Mouse (Mus musculus): ENCODE measurements around the gene Agbl3. TPM values are rescaled to one million over a fixed set of nuclear protein-coding genes. Genes with fewer than 3 reads are reported as not detected.
A peak's percentile ranks its signal among the peaks of the same experiment; 100 is the strongest.

The Agbl3 gene
- polyA plus RNA-seq, 1 experiment = 0.57 TPM

DNA sequence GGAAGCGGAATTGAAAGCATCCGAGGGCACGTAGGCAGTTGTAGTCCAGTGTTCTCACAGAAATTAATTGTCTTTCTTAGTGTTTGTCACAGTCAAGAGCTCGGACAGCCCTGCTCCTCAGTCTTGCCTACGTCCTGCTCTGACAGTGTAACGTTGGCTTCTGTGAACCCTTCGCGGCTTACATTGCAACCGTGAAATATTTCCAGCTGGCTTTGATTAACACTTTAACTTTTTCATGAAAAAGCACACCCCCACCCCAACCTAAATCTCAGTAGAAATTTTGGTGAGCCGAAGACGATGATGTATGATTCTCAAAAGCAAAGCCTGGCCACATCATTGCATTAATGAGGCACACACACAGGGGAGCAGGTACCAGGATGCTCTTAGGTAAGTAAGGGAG, 31.7 kb upstream of the Agbl3 start:
- Histone ChIP-seq H3K4me1 (ENCODE audit: control insufficient read depth, insufficient read depth, insufficient read length, low read length) (no peaks in the 10 kb centered on the region; the same call in 1 of the 2 replicates), H3K27me3 (ENCODE audit: control insufficient read depth, insufficient read depth, low read length) (no peaks in the 10 kb centered on the region), H3K4me3 (ENCODE audit: low read depth, low read length) (no peak overlapping the region), H3K36me3 (ENCODE audit: control insufficient read depth, insufficient read depth, low read length) (no peaks in the 10 kb centered on the region), H3K27ac (ENCODE audit: insufficient read depth, low read depth, low read length) (no peak overlapping the region)
- TF ChIP-seq POLR2A (IDR thresholded peaks at IDR 0.05; ENCODE audit: low read depth, low read length) (no peak), CTCF (IDR thresholded peaks at IDR 0.05; ENCODE audit: extremely low read depth, insufficient read length, insufficient replicate concordance, low read depth, low read length) (no peak)
- WGBS = 91% methylated on average over 11 of the region's 11 CpGs

DNA sequence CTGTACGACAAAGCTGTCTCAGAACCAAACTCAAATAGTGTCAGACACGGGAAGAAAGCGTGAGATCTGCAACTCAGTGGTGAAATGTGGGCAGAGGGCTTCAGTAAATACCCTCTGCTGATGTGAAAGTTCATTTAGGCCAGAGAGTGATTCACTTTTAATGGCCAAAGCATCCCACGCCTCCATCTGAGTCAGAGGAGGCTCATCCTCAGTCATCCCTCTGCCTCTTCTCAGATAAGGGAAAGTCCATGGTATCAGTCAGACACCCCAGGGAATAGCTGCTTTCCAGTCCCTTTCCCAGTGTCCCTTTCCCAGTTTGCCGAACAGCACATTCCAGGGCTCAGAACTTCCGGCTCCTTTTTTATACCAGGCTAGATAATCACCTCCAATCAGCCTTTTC, 30.7 kb upstream of the Agbl3 start:
- Histone ChIP-seq H3K27me3 (ENCODE audit: control insufficient read depth, insufficient read depth, low read length) (no peaks in the 10 kb centered on the region), H3K36me3 (ENCODE audit: control insufficient read depth, insufficient read depth, low read length) (no peaks in the 10 kb centered on the region), H3K27ac (ENCODE audit: insufficient read depth, low read depth, low read length) (no peak overlapping the region), H3K4me1 (ENCODE audit: control insufficient read depth, insufficient read depth, insufficient read length, low read length) (no peaks in the 10 kb centered on the region; the same call in 1 of the 2 replicates), H3K4me3 (ENCODE audit: low read depth, low read length) (no peak overlapping the region)
- no peak for TF ChIP-seq POLR2A (IDR thresholded peaks at IDR 0.05; ENCODE audit: low read depth, low read length)
- no peak for TF ChIP-seq CTCF (IDR thresholded peaks at IDR 0.05; ENCODE audit: extremely low read depth, insufficient read length, insufficient replicate concordance, low read depth, low read length)
- WGBS = 69% methylated on average over 6 of the region's 6 CpGs

DNA sequence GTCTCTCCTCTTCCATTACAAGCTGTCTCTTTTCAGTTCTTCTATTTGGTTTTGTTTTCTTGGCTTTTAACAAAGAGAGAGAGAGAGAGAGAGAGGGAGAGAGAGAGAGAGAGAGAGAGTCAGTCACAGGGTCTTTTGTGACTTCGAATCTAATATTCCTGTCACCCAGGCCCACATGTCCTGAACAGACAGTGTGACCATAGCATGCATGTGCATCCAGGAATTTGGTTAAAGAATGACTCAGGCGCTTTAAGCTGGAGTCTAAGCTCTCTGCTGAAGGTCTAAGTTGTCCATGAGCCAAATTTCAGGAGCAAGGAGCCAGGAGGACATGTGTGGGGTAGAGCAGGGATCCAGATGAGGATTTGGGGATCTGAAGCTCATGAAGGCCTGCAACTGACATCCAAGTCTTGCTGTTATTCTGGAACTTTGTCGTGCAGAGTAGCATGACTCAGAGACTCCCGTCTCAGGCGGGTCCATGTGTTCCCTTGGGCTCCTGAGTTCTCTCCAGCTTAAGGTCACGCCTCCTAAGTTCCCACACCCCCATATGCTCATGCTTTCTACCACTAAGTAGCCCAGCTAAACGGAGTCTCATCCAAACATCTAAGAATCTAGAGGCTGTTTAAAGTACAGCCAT, 29.6 kb upstream of the Agbl3 start:
- Histone ChIP-seq H3K4me3 (ENCODE audit: low read depth, low read length) (no peak overlapping the region), H3K4me1 (ENCODE audit: control insufficient read depth, insufficient read depth, insufficient read length, low read length) (no peaks in the 10 kb centered on the region; the same call in 1 of the 2 replicates), H3K36me3 (ENCODE audit: control insufficient read depth, insufficient read depth, low read length) (no peaks in the 10 kb centered on the region), H3K27me3 (ENCODE audit: control insufficient read depth, insufficient read depth, low read length) (no peaks in the 10 kb centered on the region), H3K27ac (ENCODE audit: insufficient read depth, low read depth, low read length) (no peak overlapping the region; the same call in 1 of the 2 replicates)
- TF ChIP-seq POLR2A (IDR thresholded peaks at IDR 0.05; ENCODE audit: low read depth, low read length) (no peak), CTCF (IDR thresholded peaks at IDR 0.05; ENCODE audit: extremely low read depth, insufficient read length, insufficient replicate concordance, low read depth, low read length) (no peak)
- WGBS = 64% methylated on average over 7 of the region's 7 CpGs

DNA sequence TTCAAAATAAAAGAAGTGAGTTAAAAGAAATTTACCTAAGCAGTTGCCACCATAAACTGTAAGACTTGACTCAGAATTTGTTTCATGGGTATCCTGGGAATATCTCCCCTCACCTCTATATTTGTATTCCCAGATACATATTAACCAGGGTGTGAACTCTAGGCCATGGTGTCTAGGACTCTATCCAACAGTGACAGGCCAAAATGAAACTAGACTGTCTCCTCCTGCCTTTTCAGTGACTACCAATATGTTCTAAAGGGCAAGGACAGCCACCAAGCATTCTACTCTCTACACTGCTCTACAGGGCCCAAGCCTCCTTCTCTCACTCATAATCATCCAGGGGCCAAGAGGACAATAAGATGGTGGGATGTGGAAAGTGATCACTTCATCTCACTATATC, 28.6 kb upstream of the Agbl3 start:
- H3K4me3 ChIP-seq (ENCODE audit: low read depth, low read length) = no peak overlapping the region
- no peak overlapping the region for H3K27ac ChIP-seq (ENCODE audit: insufficient read depth, low read depth, low read length)
- H3K4me1 ChIP-seq (ENCODE audit: control insufficient read depth, insufficient read depth, insufficient read length, low read length) = no peaks in the 10 kb centered on the region; the same call in 1 of the 2 replicates
- TF ChIP-seq POLR2A (IDR thresholded peaks at IDR 0.05; ENCODE audit: low read depth, low read length) (no peak), CTCF (IDR thresholded peaks at IDR 0.05; ENCODE audit: extremely low read depth, insufficient read length, insufficient replicate concordance, low read depth, low read length) (no peak)
- H3K27me3 ChIP-seq (ENCODE audit: control insufficient read depth, insufficient read depth, low read length) = no peaks in the 10 kb centered on the region
- H3K36me3 ChIP-seq (ENCODE audit: control insufficient read depth, insufficient read depth, low read length) = no peaks in the 10 kb centered on the region

DNA sequence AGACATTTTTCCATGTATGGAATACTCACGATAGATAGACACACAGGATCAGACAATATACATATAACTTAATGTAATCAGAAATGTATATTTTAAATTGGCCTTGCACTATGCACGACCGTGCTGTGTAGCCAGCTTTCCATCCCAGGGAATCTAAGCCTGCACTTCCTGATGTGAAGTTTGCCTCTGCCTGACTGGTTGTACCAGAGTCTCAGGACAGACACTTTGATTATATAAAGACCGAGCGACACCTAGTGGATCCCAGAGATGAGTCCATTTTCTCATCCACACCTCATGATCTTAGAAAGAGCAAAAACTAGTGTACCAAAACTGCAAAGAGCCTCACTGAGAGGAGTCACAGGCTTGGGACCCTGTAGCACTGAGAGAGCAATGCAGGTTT, 25.8 kb upstream of the Agbl3 start:
- Histone ChIP-seq H3K27me3 (ENCODE audit: control insufficient read depth, insufficient read depth, low read length) (no peaks in the 10 kb centered on the region), H3K4me3 (ENCODE audit: low read depth, low read length) (no peak overlapping the region), H3K36me3 (ENCODE audit: control insufficient read depth, insufficient read depth, low read length) (no peaks in the 10 kb centered on the region), H3K4me1 (ENCODE audit: control insufficient read depth, insufficient read depth, insufficient read length, low read length) (no peaks in the 10 kb centered on the region), H3K27ac (ENCODE audit: insufficient read depth, low read depth, low read length) (no peak overlapping the region)
- WGBS = 19% methylated on average over 5 of the region's 5 CpGs
- TF ChIP-seq POLR2A (IDR thresholded peaks at IDR 0.05; ENCODE audit: low read depth, low read length) (no peak), CTCF (IDR thresholded peaks at IDR 0.05; ENCODE audit: extremely low read depth, insufficient read length, insufficient replicate concordance, low read depth, low read length) (peak; percentile 28; the same call in 1 of the 2 replicates)

DNA sequence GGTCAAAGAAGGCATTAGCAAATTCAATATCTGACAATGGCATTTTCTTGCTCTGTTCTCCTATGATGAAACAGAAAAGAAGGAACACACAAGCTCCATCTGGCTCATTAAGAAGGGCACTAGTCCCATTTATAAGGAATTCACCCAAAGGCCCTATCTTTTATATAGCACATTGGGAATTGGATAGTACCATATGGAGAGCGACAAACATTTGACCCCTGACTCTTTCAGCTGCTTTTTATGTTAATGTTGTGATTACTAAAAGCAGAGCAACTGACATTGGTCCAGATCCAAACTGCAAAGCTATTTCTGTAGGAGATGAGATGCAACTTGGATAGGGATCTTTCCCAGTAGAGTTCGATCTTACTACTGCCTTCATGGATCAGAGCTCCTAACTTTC, 21.9 kb upstream of the Agbl3 start:
- no peaks in the 10 kb centered on the region for H3K36me3 ChIP-seq (ENCODE audit: control insufficient read depth, insufficient read depth, low read length)

DNA sequence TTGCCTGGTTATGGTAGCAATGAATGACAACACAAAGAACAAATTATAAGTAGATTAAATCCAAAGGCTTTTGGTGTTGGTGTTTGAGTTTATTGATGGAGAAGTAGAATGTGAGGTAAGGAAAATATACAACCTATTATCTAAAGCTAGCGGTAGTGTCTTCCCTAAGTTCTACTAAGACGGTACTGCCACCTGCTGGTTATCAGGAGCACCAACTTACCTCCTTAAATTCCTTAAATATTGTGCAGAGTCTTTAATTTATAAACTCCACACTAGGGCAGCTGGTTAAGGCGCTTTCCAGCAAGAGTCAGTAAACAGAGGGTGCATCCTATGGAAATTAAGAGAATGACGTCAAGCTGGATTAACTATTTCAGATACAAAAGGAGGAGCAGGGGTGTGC, 20.2 kb upstream of the Agbl3 start:
- no peaks in the 10 kb centered on the region for H3K36me3 ChIP-seq (ENCODE audit: control insufficient read depth, insufficient read depth, low read length)
- no peaks in the 10 kb centered on the region for H3K27me3 ChIP-seq (ENCODE audit: control insufficient read depth, insufficient read depth, low read length)
- no peaks in the 10 kb centered on the region; the same call in 1 of the 2 replicates for H3K4me1 ChIP-seq (ENCODE audit: control insufficient read depth, insufficient read depth, insufficient read length, low read length)
- no peak overlapping the region for H3K4me3 ChIP-seq (ENCODE audit: low read depth, low read length)
- TF ChIP-seq CTCF (IDR thresholded peaks at IDR 0.05; ENCODE audit: extremely low read depth, insufficient read length, insufficient replicate concordance, low read depth, low read length) (no peak), POLR2A (IDR thresholded peaks at IDR 0.05; ENCODE audit: low read depth, low read length) (no peak)
- H3K27ac ChIP-seq (ENCODE audit: insufficient read depth, low read depth, low read length) = no peak overlapping the region
- WGBS = 38% methylated on average over 4 of the region's 4 CpGs

More for the DNA sequence above, 21.9 kb upstream of the Agbl3 start:
- no peaks in the 10 kb centered on the region; the same call in 1 of the 2 replicates for H3K4me1 ChIP-seq (ENCODE audit: control insufficient read depth, insufficient read depth, insufficient read length, low read length)
- H3K27me3 ChIP-seq (ENCODE audit: control insufficient read depth, insufficient read depth, low read length) = no peaks in the 10 kb centered on the region
- H3K4me3 ChIP-seq (ENCODE audit: low read depth, low read length) = no peak overlapping the region
- 83% methylated on average over 2 of the region's 2 CpGs for WGBS
- no peak overlapping the region for H3K27ac ChIP-seq (ENCODE audit: insufficient read depth, low read depth, low read length)
- TF ChIP-seq CTCF (IDR thresholded peaks at IDR 0.05; ENCODE audit: extremely low read depth, insufficient read length, insufficient replicate concordance, low read depth, low read length) (no peak), POLR2A (IDR thresholded peaks at IDR 0.05; ENCODE audit: low read depth, low read length) (no peak)
